Mouse (Mus musculus) limb, embryonic 13.5 days (tissue): ENCODE results near the gene 1700015F17Rik. TPM values are rescaled to one million over a fixed set of nuclear protein-coding genes. Genes with fewer than 3 reads are reported as not detected.

Source experiments
- ATAC-seq: fragments of 200-750 bp; cut with Nextera tagmentation; 2 replicates; pipeline ENCODE4 v1.8.0; 2017; ENCODE audit warnings: low read depth, moderate number of reproducible peaks, moderate TSS enrichment; ENCODE audit not compliant: low FRiP score
- H3K27ac ChIP-seq: fragments of 300-500 bp; sonication (generic); 2 replicates; pipeline ENCODE4 v1.5.1; 2015; ENCODE audit warnings: inconsistent platforms, mild to moderate bottlenecking, moderate library complexity
- H3K27me3 ChIP-seq: fragments of 300-500 bp; sonication (generic); 2 replicates; pipeline ENCODE4 v1.6.1; 2015; ENCODE audit warnings: mild to moderate bottlenecking, inconsistent platforms
- H3K36me3 ChIP-seq: fragments of 300-500 bp; sonication (generic); 2 replicates; pipeline ENCODE4 v1.6.1; 2015; ENCODE audit warnings: inconsistent platforms, mild to moderate bottlenecking, moderate library complexity
- H3K4me1 ChIP-seq: fragments of 300-500 bp; sonication (generic); 2 replicates; pipeline ENCODE4 v1.6.1; 2015; ENCODE audit warnings: inconsistent platforms
- H3K4me2 ChIP-seq: fragments of 300-500 bp; sonication (generic); replicated peaks from 2 replicates; pipeline ENCODE4 v1.6.1; 2015; ENCODE audit warnings: inconsistent platforms, mild to moderate bottlenecking, moderate library complexity
- H3K4me3 ChIP-seq: fragments of 300-500 bp; sonication (generic); 2 replicates; pipeline ENCODE4 v1.5.1; 2015; ENCODE audit warnings: moderate library complexity, mild to moderate bottlenecking, inconsistent platforms
- H3K9ac ChIP-seq: fragments of 300-500 bp; sonication (generic); 2 replicates; pipeline ENCODE4 v1.6.1; 2015; ENCODE audit warnings: mild to moderate bottlenecking, inconsistent platforms
- H3K9me3 ChIP-seq: fragments of 300-500 bp; sonication (generic); 2 replicates; pipeline ENCODE4 v1.6.1; 2016; ENCODE audit warnings: inconsistent platforms
- WGBS: fragments of 180-500 bp; shearing (Covaris S2); methylation state at CpG from one replicate; pipeline ENCODE4 v1.1.7; 2015; 5-methylcytosine and 5-hydroxymethylcytosine counted together
- polyA plus RNA-seq: library from polyadenylated mRNA; unstranded; fragments of >200 nt; fragmentation: Nextera tagmentation; extraction: Ambion mirVana; gene quantifications from 2 replicates; pipeline ENCODE4 v1.2.1, GENCODE M21; 2015

1700015F17Rik gene
- polyA plus RNA-seq, 1 experiment from 2014 or later, result not detected

GRCm38 (mm10) chr5:5495042-5495441 lies 16.1 kb upstream of the 1700015F17Rik start:
- H3K9ac ChIP-seq, result no peak overlapping the region
- no peaks in the 10 kb centered on the region for H3K4me1 ChIP-seq
- no peaks in the 10 kb centered on the region for H3K9me3 ChIP-seq
- no peaks in the 10 kb centered on the region for H3K36me3 ChIP-seq
- H3K27ac ChIP-seq, result no peak overlapping the region
- no peak for ATAC-seq
- WGBS, result 89% methylated on average over 4 of the region's 4 CpGs
- H3K4me3 ChIP-seq, result no peak overlapping the region
- H3K27me3 ChIP-seq, result peaks cover 9% of the 10 kb centered on the region; the same call in 1 of the 2 replicates
- no peak overlapping the region for H3K4me2 ChIP-seq

DNA sequence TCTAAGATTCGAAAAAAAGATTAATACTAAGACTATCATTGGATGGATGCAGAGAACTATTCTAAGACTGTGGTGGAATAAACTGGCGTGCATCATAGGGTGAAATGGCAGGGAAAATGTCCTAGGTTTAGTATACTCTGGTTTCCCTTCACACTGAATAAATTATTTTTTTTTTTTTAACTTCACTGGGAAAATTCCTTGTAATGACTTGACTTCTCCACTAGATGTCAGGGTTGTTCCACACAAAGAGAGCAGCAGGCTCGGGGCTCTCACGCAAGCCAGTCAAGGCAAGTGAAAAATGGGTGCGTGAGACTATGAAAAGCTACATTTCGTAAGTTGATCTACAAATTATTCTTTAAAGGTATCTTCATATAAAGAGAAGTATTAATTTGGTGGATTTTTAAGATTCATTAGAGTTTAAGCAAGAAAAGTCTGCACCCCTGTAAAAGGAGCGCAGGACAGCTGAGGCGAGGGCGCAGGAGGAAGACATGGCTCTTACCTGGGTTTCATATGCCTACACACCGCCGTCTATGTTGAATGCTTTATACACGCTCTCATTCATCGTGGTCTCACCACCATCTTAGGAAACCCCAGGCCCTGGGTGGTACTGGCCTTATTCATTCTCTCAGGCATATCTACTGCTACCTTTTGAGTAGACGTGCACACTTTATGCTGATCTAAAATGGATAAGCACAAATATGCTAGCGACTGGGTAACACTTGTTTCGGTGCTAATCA lies 15.5 kb upstream of the 1700015F17Rik start:
- WGBS, result 41% methylated on average over 16 of the region's 16 CpGs
- H3K27me3 ChIP-seq, result peaks cover 9% of the 10 kb centered on the region; the same call in 1 of the 2 replicates
- no peak; the same call in 1 of the 2 replicates for ATAC-seq

DNA sequence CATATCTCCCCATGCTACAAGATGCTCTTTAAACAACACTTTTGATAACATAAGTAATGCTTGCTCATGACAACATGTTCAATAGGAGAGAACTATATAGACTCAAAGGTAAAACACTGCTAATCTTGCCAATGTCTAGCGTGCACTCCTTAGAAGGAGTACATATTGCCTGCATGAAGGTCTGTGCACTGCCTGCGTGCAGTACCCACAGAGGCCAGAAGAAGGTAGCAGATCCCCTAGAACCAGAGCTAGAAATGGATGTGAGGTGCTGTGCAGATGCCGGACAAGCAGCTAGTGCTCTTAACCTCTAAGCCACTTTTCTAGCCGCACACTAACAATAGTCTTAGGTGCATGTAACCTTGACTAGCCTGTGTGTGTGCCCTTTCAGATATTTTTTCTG lies 13.2 kb upstream of the 1700015F17Rik start:
- ATAC-seq, result no peak
- no peaks in the 10 kb centered on the region for H3K9me3 ChIP-seq
- no peak overlapping the region for H3K4me3 ChIP-seq
- H3K9ac ChIP-seq, result no peak overlapping the region
- H3K36me3 ChIP-seq, result no peaks in the 10 kb centered on the region
- peaks cover 9% of the 10 kb centered on the region; the same call in 1 of the 2 replicates for H3K27me3 ChIP-seq
- no peak overlapping the region for H3K27ac ChIP-seq
- WGBS, result 91% methylated on average over 4 of the region's 4 CpGs
- H3K4me1 ChIP-seq, result no peaks in the 10 kb centered on the region
- no peak overlapping the region for H3K4me2 ChIP-seq

More for the DNA sequence above, 15.5 kb upstream of the 1700015F17Rik start:
- H3K4me3 ChIP-seq, result no peak overlapping the region
- H3K9me3 ChIP-seq, result no peaks in the 10 kb centered on the region
- H3K4me2 ChIP-seq, result no peak overlapping the region
- H3K9ac ChIP-seq, result no peak overlapping the region
- H3K4me1 ChIP-seq, result no peaks in the 10 kb centered on the region
- no peak overlapping the region for H3K27ac ChIP-seq
- H3K36me3 ChIP-seq, result no peaks in the 10 kb centered on the region

GRCm38 (mm10) chr5:5486071-5486470 lies 7.1 kb upstream of the 1700015F17Rik start:
- Histone ChIP-seq H3K27me3 (no peaks in the 10 kb centered on the region), H3K9ac (no peak overlapping the region), H3K36me3 (no peaks in the 10 kb centered on the region), H3K27ac (no peak overlapping the region), H3K4me2 (no peak overlapping the region), H3K9me3 (no peaks in the 10 kb centered on the region), H3K4me1 (no peaks in the 10 kb centered on the region), H3K4me3 (no peak overlapping the region)
- ATAC-seq, result no peak
- WGBS, result 39% methylated on average over 3 of the region's 3 CpGs

DNA sequence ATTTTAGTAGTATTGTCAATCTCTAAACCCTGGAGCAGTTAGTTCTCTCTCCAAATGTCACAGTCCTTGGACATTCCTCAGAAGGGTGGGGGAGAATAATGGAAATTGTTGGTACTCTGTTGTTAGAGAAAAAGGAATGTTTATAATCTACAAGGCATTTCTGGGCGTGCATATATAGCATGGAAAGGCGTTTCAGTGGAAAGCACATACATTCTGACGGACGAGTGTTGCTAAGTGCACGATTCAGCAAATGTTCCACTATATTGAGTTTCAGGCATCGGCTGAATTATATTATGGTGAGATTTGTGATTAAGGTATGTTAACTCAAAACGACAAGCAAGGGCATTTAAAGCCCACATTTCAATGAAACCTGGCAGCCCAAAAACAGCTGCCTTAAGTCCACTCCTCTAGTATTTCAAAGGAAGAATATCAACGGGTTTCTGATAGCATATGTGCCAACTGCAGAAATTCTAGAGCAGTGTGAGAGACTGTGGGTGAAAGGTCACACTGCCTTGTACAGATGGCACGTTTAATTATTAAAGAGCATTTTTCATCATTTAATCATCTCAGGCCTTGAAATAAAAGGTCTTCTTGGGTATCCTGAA lies 4.4 kb upstream of the 1700015F17Rik start:
- no peak overlapping the region for H3K4me3 ChIP-seq
- 51% methylated on average over 9 of the region's 9 CpGs for WGBS
- H3K4me2 ChIP-seq, result no peak overlapping the region
- no peaks in the 10 kb centered on the region for H3K36me3 ChIP-seq
- H3K9me3 ChIP-seq, result no peaks in the 10 kb centered on the region
- H3K27ac ChIP-seq, result no peak overlapping the region
- no peaks in the 10 kb centered on the region for H3K4me1 ChIP-seq
- ATAC-seq, result peak; percentile 69
- H3K27me3 ChIP-seq, result no peaks in the 10 kb centered on the region
- no peak overlapping the region for H3K9ac ChIP-seq

DNA sequence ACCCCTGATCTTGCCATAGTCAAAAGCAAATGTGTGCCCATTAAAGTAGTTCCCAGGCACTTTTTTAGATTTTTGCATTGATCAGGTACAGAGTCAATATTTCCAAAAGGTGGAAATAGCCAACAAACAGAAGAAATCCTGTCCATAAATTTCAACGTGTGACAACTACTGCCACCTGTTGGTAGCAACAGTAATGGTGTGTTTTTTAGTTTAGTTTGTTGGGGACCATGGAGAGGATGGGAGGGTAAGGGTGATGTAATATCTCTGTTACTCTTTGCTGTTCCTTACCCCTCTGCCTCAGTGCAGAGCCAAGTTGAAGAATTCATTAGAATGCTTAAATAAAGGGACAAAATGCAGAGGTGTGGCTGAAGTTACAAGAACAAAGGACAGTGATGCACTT lies 2.7 kb upstream of the 1700015F17Rik start:
- 4% methylated on average over 1 of the region's 1 CpGs for WGBS
- no peaks in the 10 kb centered on the region for H3K36me3 ChIP-seq
- no peaks in the 10 kb centered on the region for H3K27me3 ChIP-seq
- H3K4me2 ChIP-seq, result no peak overlapping the region
- no peak for ATAC-seq
- no peak overlapping the region for H3K27ac ChIP-seq
- H3K4me3 ChIP-seq, result no peak overlapping the region
- H3K9me3 ChIP-seq, result no peaks in the 10 kb centered on the region
- H3K4me1 ChIP-seq, result no peaks in the 10 kb centered on the region
- H3K9ac ChIP-seq, result no peak overlapping the region

GRCm38 (mm10) chr5:5476133-5476532 lies 2.8 kb downstream of the 1700015F17Rik start:
- no peaks in the 10 kb centered on the region for H3K27me3 ChIP-seq
- WGBS, result 74% methylated on average over 4 of the region's 4 CpGs
- ATAC-seq, result no peak
- no peak overlapping the region for H3K27ac ChIP-seq
- H3K4me3 ChIP-seq, result no peak overlapping the region
- no peak overlapping the region for H3K4me2 ChIP-seq
- H3K4me1 ChIP-seq, result no peaks in the 10 kb centered on the region
- H3K36me3 ChIP-seq, result no peaks in the 10 kb centered on the region
- no peaks in the 10 kb centered on the region for H3K9me3 ChIP-seq
- no peak overlapping the region for H3K9ac ChIP-seq

DNA sequence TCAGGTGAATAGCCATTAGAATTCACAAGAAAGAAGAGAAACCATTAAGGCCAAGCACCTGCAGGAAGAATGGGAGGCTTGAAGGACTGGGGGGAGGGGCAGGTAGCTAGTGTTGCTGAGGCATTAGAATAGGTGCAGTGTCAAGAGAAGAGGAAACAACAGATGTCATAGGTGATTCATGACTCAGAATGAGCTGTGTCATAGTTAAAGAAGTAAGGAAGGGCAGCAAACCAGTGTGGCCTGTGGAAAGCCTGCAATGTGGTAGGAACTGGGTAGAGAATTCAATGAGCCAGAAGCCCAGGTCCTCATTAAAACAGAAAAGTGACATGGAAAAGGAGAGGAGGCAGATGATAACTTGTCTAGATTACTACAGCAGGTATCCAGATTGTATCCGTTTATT lies 13.7 kb downstream of the 1700015F17Rik start:
- H3K4me3 ChIP-seq, result no peak overlapping the region
- no peak overlapping the region for H3K27ac ChIP-seq
- H3K4me2 ChIP-seq, result no peak overlapping the region
- WGBS, result 55% methylated on average over 1 of the region's 1 CpGs
- no peak for ATAC-seq
- no peak overlapping the region for H3K9ac ChIP-seq
- H3K27me3 ChIP-seq, result no peaks in the 10 kb centered on the region
- H3K36me3 ChIP-seq, result no peaks in the 10 kb centered on the region
- H3K9me3 ChIP-seq, result no peaks in the 10 kb centered on the region
- H3K4me1 ChIP-seq, result no peaks in the 10 kb centered on the region

- Histone ChIP-seq H3K9ac (no peak overlapping the region), H3K36me3 (no peaks in the 10 kb centered on the region), H3K9me3 (no peaks in the 10 kb centered on the region), H3K4me2 (no peak overlapping the region), H3K27me3 (no peaks in the 10 kb centered on the region), H3K4me1 (no peaks in the 10 kb centered on the region), H3K27ac (no peak overlapping the region), H3K4me3 (no peak overlapping the region)
- 64% methylated on average over 5 of the region's 5 CpGs for WGBS
- no peak for ATAC-seq
Observed at GRCm38 (mm10) chr5:5431746-5432438, 47.1 kb downstream of the 1700015F17Rik start.

DNA sequence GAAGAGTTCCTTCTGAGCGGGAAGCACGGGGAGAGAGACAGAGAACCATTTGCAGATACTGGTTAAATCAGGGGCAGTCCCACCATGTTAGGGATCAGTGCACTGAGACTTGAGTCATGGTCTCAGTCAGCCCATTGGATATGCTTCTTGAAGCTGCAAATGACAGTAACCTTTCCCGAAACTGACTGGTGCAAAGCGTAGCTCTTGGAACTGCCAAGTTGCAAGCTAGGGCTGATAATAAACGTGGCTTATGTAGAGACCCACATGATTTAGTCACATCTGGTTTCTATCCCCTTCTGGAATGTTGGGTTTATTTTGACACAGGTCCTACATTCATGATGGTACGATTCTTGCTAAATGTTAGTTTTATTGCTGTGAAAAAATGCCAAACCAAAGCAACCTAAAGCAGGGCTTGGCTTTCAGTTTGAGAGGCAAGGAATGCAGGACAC lies 55.2 kb downstream of the 1700015F17Rik start:
- Histone ChIP-seq H3K9ac (no peak overlapping the region), H3K36me3 (no peaks in the 10 kb centered on the region), H3K4me2 (no peak overlapping the region), H3K27ac (no peak overlapping the region), H3K9me3 (peaks cover 4% of the 10 kb centered on the region; the same call in 1 of the 2 replicates), H3K27me3 (no peaks in the 10 kb centered on the region), H3K4me1 (no peaks in the 10 kb centered on the region), H3K4me3 (no peak overlapping the region)
- WGBS, result 58% methylated on average over 6 of the region's 6 CpGs
- ATAC-seq, result no peak

DNA sequence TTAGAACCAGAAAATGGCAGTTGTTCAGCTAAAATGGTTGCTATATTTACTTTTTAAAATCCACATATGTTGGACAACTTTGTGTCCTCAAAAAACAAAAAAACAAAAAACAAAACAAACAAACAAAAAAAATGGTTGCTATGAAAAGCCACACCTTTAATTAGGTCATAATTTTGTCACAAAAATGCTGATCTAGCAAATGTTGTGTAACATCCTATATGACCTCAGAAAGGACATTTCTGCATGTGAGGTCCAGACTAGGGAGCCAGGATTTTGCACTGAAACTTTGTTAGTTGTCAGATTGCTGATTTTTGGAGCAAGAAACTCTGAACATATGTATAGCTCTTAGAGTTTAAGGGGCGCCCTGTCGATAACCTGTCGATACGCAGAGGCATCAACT lies 55.9 kb downstream of the 1700015F17Rik start:
- H3K4me1 ChIP-seq, result no peaks in the 10 kb centered on the region
- H3K36me3 ChIP-seq, result no peaks in the 10 kb centered on the region
- H3K9me3 ChIP-seq, result peaks cover 4% of the 10 kb centered on the region; the same call in 1 of the 2 replicates
- no peaks in the 10 kb centered on the region for H3K27me3 ChIP-seq
- no peak overlapping the region for H3K9ac ChIP-seq
- H3K27ac ChIP-seq, result no peak overlapping the region
- ATAC-seq, result no peak
- no peak overlapping the region for H3K4me2 ChIP-seq
- no peak overlapping the region for H3K4me3 ChIP-seq
- WGBS, result 93% methylated on average over 4 of the region's 4 CpGs

DNA sequence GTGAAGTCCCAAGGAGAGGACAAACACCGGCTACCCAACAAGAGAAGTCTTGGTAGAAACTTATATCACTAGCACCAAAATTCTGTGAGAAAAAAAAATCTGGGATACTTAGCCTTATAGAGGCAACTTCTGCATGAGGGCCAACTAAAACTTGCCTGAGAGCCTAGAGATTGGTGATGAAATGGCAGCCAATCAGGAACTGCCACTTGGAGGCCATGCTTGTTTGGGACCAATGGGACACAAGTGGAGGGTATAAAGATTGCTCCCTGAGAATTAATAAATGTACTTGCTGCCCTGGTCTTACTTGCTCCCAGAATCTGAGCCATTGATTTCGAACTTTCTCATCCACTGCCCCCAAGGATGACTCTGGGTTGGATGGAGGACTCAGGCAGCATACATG lies 57.5 kb downstream of the 1700015F17Rik start:
- no peak for ATAC-seq
- Histone ChIP-seq H3K27me3 (no peaks in the 10 kb centered on the region), H3K4me2 (no peak overlapping the region), H3K27ac (no peak overlapping the region), H3K9me3 (peaks cover 4% of the 10 kb centered on the region; the same call in 1 of the 2 replicates), H3K4me3 (no peak overlapping the region), H3K9ac (no peak overlapping the region), H3K4me1 (no peaks in the 10 kb centered on the region), H3K36me3 (no peaks in the 10 kb centered on the region)
- WGBS, result 98% methylated on average over 2 of the region's 2 CpGs
